Mouse (Mus musculus) adrenal gland, adult (tissue): Measurements from ENCODE around the gene Olfr648.
A peak's percentile ranks its signal among the peaks of the same experiment; 100 is the strongest.

Experiments
- DNase-seq, 2 experiments: peaks; one replicate each; pipeline ENCODE4 v3.0.0; 2022 to 2023; ENCODE audit warnings: low spot score in 1 of 2; ENCODE audit not compliant: inconsistent age in 2 of 2

Gene Olfr648

GRCm38 (mm10) chr7:104183292-104183691 is at the start of gene Olfr648:
Gene Olfr648, minus strand, starts transcription at chr7:104183392.
- DNase-seq, result no peak

DNA sequence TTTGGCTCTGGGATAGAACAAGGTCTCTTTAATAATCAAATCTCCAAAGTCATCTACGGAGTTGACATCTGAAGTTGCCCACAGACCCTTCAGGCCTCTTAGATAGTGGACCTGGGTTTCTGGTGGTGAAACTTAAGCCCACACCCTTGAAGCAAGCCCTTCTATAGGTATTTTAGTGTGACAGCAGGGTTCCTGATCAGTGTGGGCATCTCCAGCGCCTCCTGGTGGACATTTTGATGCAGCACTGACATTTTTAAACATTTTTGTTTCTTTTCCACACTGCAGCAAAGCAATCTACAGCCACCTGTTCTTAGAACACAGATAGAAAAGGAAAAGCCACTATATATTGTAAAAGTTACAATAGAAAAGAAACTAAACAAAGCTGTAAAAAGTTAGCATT is 48.0 kb upstream of the Olfr648 start:
- DNase-seq, result peak; percentile 18 to 79

DNA sequence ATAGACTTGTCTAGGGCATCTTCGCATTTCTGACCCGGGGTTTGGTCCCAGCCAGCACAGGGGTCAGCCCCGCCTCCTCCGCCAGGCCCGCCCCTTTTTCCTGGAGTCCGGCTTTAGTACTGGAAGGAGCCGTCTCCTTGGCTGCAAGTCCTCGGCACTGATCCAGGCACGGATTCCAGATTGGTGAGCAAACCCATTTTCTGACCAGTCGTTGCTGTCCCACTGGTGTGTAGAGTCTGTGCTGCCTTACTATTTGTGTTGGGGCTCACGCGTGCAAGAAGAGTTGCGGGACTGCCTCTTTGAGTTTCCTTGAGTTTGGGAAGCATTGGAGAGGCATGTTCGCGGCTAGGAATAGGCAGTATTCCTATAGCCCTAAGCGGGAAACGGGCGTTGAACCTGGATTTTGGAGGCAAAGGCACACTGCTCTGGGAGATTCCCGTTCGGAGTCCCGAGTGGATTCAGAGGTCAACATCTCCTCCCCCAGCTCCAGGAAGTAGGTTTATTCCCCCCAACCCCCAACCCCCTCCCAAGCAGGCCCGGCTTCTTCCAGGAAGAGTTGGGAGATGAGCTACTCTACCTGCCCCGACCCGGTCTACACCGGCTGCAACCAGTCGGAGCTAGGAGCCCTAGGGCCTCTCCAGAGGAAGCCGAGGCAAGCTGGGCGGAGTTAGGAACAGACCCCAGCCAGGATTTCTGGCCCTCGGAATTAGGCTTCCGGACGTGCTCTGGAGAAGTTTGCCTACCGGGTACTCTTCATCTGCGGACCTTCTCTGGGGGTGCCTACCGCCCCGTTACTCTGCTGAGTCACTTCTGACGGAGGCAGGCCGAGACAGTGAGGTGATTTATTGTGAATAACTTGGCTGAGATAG is 35.7 kb upstream of the Olfr648 start, which contains the start of gene Trim6:
Gene Trim6 (plus strand): TSS at position 93 of the 869 bp plus-strand sequence.
- DNase-seq, result peak; percentile 91 to 96

- DNase-seq, result no peak
Observed at GRCm38 (mm10) chr7:104217881-104218280, 34.7 kb upstream of the Olfr648 start.

GRCm38 (mm10) chr7:104216011-104216535 is 32.9 kb upstream of the Olfr648 start:
- no peak for DNase-seq

DNA sequence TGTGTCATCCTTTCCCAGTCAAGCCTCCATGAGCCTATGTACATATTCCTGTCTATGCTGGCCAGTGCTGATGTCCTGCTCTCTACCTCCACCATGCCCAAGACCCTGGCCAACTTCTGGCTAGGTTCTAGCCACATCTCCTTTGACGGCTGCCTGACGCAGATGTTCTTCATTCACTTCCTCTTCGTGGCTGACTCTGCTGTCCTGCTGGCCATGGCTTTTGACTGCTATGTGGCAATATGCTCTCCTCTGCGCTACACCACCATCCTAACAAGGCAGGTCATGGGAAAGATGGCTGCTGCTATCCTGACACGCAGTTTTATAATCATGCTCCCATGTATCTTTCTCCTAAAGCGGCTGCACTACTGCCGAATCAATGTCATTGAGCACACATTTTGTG is 23.0 kb upstream of the Olfr648 start:
- peak in 1 of 2 experiments; percentile 16 for DNase-seq

GRCm38 (mm10) chr7:104199822-104200221 is 16.6 kb upstream of the Olfr648 start:
- DNase-seq, result peak; percentile 65 to 90

- DNase-seq, result no peak
Observed at GRCm38 (mm10) chr7:104195885-104196284, 12.7 kb upstream of the Olfr648 start, which contains the start of gene Olfr649. Gene Olfr649, minus strand, starts transcription at chr7:104195985.

DNA sequence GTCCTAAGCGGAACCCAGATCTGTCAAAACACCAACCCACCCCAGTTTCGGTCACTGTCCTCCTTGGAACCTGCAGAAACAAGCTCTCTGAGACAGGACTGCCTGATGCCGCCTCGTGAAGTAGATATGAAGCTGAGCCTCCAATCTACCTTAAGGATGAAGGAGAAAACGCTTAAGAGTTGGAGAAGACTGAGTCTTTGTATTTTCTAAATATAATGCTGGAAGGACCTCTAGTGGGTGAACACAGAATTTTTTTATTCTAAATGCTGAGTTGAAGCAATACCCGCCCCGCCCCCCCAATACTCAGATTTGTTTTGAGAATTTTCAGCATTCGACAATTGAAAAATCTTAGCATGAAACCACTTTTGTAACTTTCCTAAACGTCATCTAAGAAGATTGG is 8.1 kb upstream of the Olfr648 start:
- no peak for DNase-seq

GRCm38 (mm10) chr7:104179074-104179473 is 4.1 kb downstream of the Olfr648 start:
- DNase-seq, result no peak

- DNase-seq, result no peak
Observed at GRCm38 (mm10) chr7:104178422-104179054, 4.7 kb downstream of the Olfr648 start.

DNA sequence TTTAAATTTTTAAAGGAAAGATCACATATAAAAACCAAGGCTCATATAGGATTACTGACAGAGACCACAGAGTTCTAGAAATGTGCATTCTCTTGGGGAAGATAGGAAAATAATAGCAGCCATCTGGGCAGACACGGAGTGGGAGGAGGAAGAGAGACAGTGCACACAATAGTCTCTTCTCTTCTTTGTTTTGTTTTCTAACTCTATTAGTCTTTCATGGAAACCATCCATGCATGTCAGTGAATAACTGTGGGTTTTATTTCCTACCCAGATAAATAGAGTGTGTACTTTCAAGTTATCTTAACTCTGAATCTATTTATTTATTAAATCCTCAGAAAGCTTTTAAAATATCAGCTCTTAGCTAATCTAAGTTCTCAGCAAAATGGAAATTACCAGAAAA is 8.1 kb downstream of the Olfr648 start:
- no peak for DNase-seq

GRCm38 (mm10) chr7:104169634-104170204 is 13.5 kb downstream of the Olfr648 start:
- DNase-seq, result no peak

DNA sequence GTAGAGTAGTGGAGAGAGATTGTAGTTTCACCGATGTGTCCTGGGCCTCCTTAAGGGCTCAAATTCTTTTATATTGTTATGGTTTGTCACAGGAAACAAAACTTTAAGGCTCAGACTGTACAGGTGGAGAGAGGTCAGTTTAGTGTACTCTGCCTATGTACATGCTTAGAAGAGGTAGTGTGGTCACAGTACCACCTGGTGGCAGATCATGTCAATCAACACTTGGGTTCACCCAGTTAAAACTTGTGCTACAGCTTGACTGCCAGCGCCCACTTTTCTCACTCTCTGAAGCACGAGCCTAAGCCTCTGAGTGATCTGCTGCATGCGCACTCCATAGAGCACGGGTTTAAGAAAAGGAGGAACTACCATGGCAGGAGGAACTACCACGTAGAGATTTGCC is 16.1 kb downstream of the Olfr648 start:
- no peak for DNase-seq

GRCm38 (mm10) chr7:104150456-104150855 is 32.7 kb downstream of the Olfr648 start, which contains the start of gene Ubqlnl:
Gene Ubqlnl, minus strand, starts transcription at chr7:104150556.
- no peak for DNase-seq

DNA sequence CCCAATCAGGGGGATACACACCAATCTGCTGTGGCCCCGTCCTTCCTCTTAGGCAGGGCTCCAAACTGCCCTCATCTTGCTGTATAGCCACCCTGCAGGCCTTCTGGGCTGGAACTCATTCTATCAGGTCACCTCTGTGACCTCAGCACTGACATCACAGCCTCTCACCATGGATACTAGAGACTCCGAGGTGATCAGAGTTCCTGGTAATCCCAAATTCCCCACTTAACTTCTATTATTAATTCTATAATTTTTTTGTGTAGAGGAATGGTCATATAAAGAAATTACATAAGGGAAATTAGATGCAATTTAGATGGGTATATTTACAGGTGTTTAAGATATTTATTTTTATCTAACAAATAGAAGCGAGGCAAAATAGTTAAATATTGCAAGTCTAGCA is 40.0 kb downstream of the Olfr648 start, which contains the start of gene Ubqln3:
Gene Ubqln3 (minus strand): TSS at position 101 of the 400 bp plus-strand sequence.
- DNase-seq, result no peak

DNA sequence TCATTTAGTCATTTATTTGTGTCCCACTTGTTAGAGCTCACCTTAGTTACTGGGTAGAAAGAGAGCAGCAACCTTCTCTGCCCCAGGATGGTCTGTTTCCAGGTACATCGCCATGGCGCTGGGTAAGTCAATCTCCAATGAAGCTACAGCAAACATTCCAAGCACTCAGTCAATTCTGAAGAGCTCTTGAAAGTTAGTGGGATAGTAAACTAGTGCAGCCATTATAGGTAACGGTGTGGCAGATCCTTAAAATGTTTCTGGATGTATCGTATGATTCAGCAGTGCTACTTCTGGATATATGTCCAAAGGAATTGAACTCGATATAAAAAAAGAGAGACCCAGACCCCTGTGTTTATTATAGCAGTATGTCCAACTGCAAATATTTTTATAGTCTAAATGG is 45.9 kb downstream of the Olfr648 start, which contains the start of gene Olfr643:
Gene Olfr643 (minus strand): TSS at position 101 of the 400 bp plus-strand sequence.
- no peak for DNase-seq

- DNase-seq, result no peak
Observed at GRCm38 (mm10) chr7:104129726-104130125, 53.5 kb downstream of the Olfr648 start, which contains the start of gene Ubqln5. Gene Ubqln5, minus strand, starts transcription at chr7:104129826.
